Mouse (Mus musculus): ENCODE results near the gene Anp32e. TPM values are rescaled to one million over a fixed set of nuclear protein-coding genes. Genes with fewer than 3 reads are reported as not detected.
"Not testable (repeated sequence)": the region's sequence is repeated elsewhere in the genome, so short reads cannot be mapped to it uniquely, and the experiment has no call there.

Anp32e gene
- total RNA-seq, 2 experiments from 2014 or later: 46.3 to 212 TPM

GRCm38 (mm10) chr3:95902643-95903042 is 26.4 kb upstream of the Anp32e start:
- ATAC-seq (replicated peaks; ENCODE audit: low FRiP score, poor library complexity, severe bottlenecking): no peak

GRCm38 (mm10) chr3:95903753-95904502 is 25.1 kb upstream of the Anp32e start:
- ATAC-seq (replicated peaks; ENCODE audit: low FRiP score, poor library complexity, severe bottlenecking): no peak

- no peak for ATAC-seq (replicated peaks; ENCODE audit: low FRiP score, poor library complexity, severe bottlenecking)
These were observed 24.5 kb upstream of the Anp32e start, which contains the start of gene Car14 for GRCm38 (mm10) chr3:95904568-95904967. Gene Car14, minus strand, starts transcription at chr3:95904691.

GRCm38 (mm10) chr3:95905146-95905939 is 23.7 kb upstream of the Anp32e start:
- ATAC-seq (replicated peaks; ENCODE audit: low FRiP score, poor library complexity, severe bottlenecking): no peak

- ATAC-seq (replicated peaks; ENCODE audit: low FRiP score, poor library complexity, severe bottlenecking): no peak
These were observed 23.0 kb upstream of the Anp32e start for GRCm38 (mm10) chr3:95905940-95906492.

- ATAC-seq (replicated peaks; ENCODE audit: low FRiP score, poor library complexity, severe bottlenecking): no peak
These were observed 22.2 kb upstream of the Anp32e start for GRCm38 (mm10) chr3:95906860-95907259.

GRCm38 (mm10) chr3:95907613-95908012 is 21.4 kb upstream of the Anp32e start:
- ATAC-seq (replicated peaks; ENCODE audit: low FRiP score, poor library complexity, severe bottlenecking): no peak

- no peak for ATAC-seq (replicated peaks; ENCODE audit: low FRiP score, poor library complexity, severe bottlenecking)
These were observed 14.3 kb upstream of the Anp32e start for GRCm38 (mm10) chr3:95914706-95915105.

- no peak for ATAC-seq (replicated peaks; ENCODE audit: low FRiP score, poor library complexity, severe bottlenecking)
These were observed 12.3 kb upstream of the Anp32e start for GRCm38 (mm10) chr3:95916760-95917159.

- ATAC-seq (replicated peaks; ENCODE audit: low FRiP score, poor library complexity, severe bottlenecking): not testable (repeated sequence)
These were observed 8.5 kb upstream of the Anp32e start for GRCm38 (mm10) chr3:95920532-95920931.

GRCm38 (mm10) chr3:95923429-95923828 is 5.6 kb upstream of the Anp32e start:
- ATAC-seq (replicated peaks; ENCODE audit: low FRiP score, poor library complexity, severe bottlenecking): not testable (repeated sequence)

GRCm38 (mm10) chr3:95924185-95924584 is 4.9 kb upstream of the Anp32e start:
- ATAC-seq (replicated peaks; ENCODE audit: low FRiP score, poor library complexity, severe bottlenecking): no peak

GRCm38 (mm10) chr3:95925087-95925486 is 4.0 kb upstream of the Anp32e start:
- ATAC-seq (replicated peaks; ENCODE audit: low FRiP score, poor library complexity, severe bottlenecking): no peak

GRCm38 (mm10) chr3:95928261-95928657 is 787 bp upstream of the Anp32e start:
- ATAC-seq (replicated peaks; ENCODE audit: low FRiP score, poor library complexity, severe bottlenecking): no peak

GRCm38 (mm10) chr3:95929581-95930470 is 780 bp downstream of the Anp32e start:
- peak; percentile 28; the same call in 1 of the 2 replicates for ATAC-seq (replicated peaks; ENCODE audit: low FRiP score, poor library complexity, severe bottlenecking)

GRCm38 (mm10) chr3:95930471-95930789 is 1.4 kb downstream of the Anp32e start:
- peak; percentile 10; the same call in 1 of the 2 replicates for ATAC-seq (replicated peaks; ENCODE audit: low FRiP score, poor library complexity, severe bottlenecking)

GRCm38 (mm10) chr3:95931471-95931870 is 2.4 kb downstream of the Anp32e start:
- ATAC-seq (replicated peaks; ENCODE audit: low FRiP score, poor library complexity, severe bottlenecking): no peak

GRCm38 (mm10) chr3:95932157-95932556 is 3.1 kb downstream of the Anp32e start:
- ATAC-seq (replicated peaks; ENCODE audit: low FRiP score, poor library complexity, severe bottlenecking): no peak

- no peak for ATAC-seq (replicated peaks; ENCODE audit: low FRiP score, poor library complexity, severe bottlenecking)
These were observed 3.5 kb downstream of the Anp32e start for GRCm38 (mm10) chr3:95932566-95932965.
